Mouse (Mus musculus) right cerebral cortex, postnatal 36 days (tissue): ENCODE results near the gene Cd70.
A peak's percentile ranks its signal among the peaks of the same experiment; 100 is the strongest.

Source experiments
- DNase-seq, 2 experiments: peaks; one replicate each; pipeline ENCODE4 v3.0.0; 2022; ENCODE audit warnings: low spot score in 2 of 2, mixed read lengths in 1 of 2

Gene Cd70

GRCm38 (mm10) chr17:57148994-57149803 lies at the start of gene Cd70:
Gene Cd70 (minus strand): TSS chr17:57149777.
- no peak for DNase-seq

DNA sequence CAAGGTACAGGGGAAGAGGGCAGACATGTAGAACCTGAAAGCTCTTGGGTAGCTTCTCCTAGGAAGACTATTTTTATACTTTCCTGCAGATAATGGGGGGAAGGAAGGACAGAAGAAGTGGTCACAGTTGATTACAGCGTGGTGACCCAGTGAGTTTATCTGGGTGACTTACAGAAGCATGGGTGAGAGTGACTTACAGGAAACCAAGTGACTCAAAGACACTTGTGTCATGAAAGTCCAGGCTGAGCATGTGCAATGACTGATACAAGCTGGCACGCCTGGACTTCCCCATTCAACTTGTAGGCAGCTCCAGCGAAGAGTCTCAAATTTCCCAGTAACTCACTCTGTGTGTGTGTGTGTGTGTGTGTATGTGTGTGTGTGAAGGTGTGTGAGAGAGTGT lies 48.7 kb upstream of the Cd70 start:
- no peak for DNase-seq

DNA sequence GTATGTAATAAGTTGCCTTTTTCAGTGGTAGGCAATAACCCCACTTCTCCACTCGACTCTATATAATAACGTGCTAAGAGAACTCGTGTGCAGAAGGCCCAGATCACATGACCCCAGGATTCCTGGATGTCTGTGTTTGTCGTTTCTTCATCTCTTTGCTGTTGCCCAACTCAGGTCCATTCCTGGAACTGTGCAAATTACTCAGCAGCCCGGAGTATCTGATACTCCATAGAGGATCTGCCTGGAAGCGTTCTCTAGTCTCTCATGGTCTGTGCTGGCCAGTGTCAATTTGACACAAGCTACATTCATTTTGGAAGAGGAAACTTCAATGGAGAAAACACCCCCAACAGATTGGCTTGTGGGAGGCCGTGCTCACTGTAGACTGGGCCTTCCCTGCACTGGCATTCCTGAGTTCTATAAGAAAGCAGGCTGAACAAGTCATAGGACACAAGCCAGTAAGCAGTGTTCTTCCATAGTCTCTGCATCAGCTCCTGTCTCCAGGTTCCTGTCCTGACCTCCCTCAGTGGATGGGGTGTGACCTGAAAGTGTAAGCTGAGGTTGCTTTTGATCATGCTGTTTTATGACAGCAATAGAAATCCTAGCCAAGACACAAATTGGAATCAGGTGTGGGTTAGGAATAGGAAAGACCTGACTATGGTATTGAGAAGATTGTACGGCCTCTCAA lies 45.9 kb upstream of the Cd70 start:
- DNase-seq: no peak

DNA sequence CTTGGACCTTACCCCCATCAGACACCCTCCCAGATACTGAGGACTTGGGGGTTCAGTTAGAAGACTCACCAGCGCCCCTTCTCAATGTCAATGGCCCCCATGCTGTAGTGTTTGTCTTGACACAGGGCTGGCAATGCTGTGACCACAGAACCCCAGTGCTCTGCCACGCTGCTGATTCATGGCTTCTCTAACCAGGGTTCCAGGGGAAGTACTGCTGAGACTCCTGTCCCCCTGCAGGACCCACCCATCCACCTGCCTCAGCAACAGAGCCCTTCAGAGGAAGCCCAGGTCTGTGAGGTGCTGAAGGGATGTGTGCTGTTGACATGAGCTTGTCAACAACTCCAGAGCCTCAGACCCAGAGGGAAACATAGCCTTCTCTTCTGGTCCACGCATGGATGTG lies 45.2 kb upstream of the Cd70 start:
- no peak for DNase-seq

DNA sequence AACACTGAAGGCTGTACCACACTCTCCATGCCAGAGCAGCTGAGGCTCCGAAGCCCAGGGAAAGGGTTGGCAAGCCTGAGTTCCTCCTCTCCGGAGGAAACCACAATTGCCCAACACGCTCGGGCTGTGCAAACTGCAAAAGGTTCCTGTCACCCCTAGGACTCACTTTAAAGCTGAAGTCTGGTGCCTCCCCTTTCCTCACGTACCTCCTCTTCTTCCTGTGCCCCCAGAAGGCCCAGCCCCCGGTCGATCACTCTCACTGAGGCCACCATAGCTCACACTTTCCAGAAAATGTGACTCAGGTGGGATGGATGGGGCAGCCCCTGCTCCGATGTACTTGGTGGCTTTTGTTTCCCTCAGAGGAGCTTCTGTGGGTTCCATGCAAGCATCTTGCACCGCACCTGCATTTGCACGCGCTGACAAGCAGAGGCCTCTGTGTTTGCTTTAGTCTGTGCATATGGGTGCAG lies 44.5 kb upstream of the Cd70 start, which contains the start of gene Tnfsf14:
TSS of gene Tnfsf14 (minus strand) at position 137 of the 467 bp plus-strand sequence.
- DNase-seq: no peak

GRCm38 (mm10) chr17:57188510-57189192 lies 39.1 kb upstream of the Cd70 start:
- DNase-seq: no peak

DNA sequence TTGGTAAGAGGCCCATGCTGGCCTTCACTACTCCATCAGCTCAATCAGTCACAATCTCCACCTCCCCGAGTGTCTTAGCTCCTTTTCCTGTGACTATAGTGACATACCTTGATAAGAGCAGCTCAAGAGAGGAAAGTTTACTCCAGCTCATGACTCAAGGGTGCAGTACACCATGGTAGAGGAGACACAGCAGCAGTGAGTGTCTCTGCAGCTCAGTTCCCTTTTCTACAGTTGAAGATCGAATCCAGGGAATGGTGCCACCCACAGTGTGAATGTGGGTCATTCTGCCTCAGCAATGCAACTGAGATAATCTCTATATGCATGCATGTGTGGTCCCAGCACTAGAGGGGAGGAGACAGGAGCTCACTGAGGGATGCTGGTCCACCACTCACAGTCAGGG lies 36.1 kb upstream of the Cd70 start:
- no peak for DNase-seq

DNA sequence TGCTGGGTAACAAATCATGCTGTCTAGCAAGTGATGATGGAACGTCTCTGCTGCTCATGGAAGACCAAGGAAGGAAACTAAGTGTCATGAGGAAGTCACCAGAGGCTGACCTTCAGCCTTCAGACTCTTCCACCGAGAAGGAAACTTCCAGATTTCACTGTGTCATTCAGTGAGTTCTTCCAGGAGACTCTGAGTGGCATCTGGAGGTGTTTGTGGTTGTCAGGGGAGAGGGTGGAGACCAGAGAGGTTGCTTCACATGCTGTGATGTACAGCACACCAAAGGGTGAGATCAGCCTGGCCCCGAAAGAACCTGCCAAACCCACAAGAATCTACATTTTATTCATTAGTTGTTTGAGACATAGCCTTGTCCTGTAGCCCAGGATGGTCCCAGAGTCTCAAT lies 33.3 kb upstream of the Cd70 start:
- no peak for DNase-seq

DNA sequence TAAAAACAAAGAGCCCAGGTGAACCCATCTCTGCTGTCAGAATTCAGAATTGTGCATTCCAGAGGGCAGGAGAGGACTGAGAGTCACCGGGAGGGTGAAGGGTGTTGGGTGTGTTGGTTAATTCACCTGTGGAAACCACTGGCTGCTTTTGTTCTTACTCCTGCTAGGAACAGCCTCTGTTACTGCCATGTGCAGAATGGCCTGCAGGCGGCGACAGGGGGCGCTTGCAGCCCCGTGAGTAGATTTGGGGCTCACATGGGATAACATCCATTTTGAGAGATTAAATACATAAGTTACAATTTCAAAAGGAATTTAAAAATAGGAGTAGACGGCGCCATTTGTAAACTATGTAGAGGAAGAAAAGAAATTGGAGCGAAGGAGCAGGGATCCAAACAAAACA lies 30.8 kb upstream of the Cd70 start:
- no peak for DNase-seq

DNA sequence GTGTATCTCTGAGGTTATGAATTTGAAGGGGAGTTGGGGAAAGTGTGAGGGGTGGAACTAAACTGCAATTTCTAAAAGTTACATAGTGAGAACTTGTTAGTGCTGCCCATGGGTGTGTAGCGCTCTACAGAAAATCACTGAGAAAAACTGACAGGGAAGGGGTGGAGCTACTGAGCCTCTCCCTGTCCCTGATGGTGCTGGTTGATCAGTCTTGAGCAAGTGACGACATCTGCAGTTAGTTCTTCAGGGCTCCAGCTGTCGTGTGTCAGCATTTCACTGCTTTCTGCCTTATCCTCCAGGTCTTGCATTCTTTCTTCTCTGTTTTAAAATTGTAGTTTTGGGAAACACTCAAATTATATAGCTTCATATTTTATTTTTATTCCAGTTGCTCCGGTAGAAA lies 23.8 kb upstream of the Cd70 start:
- no peak for DNase-seq

GRCm38 (mm10) chr17:57172378-57172777 lies 22.8 kb upstream of the Cd70 start:
- DNase-seq: no peak

GRCm38 (mm10) chr17:57170616-57171260 lies 21.2 kb upstream of the Cd70 start:
- DNase-seq: no peak

DNA sequence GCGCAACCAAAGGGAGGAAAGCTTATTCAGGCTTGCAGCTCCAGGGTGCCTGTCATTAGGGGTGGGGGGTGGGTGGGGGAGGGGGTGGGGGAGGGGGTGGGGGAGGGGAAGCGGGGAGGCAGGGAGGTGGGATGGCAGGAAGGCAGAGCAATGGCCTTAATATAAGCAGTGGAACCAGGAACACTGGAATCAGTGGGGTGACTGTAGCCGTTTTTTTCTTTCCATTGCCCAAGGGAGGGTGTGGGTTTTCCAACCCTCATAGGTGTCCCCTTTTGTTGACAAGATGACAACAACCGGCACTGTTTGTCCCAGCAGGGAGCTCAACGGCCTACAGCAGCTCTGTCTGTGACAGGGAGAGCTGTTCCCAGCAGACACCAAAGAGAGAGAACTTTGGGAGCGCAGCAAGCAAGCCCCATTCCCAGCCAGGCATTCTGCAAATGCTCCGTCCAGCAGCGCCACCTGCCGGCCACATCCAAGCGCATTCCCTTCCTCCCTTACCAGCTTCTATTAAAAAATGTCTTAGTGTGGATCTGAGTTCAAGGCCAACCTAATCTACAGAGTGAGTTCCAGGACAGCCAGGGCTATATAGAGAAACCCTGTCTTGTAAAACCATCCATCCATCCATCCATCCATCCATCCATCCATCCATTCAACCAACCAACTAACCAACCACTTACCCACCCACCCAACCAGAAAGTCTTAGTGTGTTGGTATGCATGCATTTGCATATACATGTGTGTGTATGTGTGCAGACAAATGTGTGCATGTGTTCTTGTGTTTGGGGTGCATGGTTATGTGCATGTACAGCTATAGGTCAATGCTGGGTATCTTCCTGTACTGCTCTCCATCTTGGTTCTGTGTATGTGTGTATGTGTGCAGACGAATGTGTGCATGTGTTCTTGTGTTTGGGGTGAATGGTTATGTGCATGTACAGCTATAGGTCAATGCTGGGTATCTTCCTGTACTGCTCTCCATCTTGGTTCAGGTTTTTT lies 17.5 kb upstream of the Cd70 start:
- peak; percentile 50 to 75 for DNase-seq

DNA sequence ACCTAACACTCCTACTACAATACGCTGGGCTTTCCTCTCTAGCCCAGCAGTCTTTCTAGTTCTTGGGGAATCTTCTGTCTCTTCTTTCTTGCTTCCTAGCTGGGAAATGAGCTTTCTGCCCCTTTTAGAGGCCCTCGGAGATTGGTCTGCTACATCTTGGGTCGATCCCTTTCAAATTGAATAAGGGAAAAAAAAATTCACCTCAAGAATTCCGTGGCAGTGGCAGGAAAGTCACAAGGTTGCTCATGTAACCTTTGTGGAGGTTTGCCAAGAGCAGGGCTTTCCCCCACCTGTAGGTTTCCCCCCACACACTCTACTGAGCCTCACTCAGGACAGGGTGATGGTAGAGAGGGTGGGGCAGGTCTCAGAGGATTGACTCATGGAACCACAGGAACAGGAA lies 4.2 kb upstream of the Cd70 start:
- DNase-seq: no peak

DNA sequence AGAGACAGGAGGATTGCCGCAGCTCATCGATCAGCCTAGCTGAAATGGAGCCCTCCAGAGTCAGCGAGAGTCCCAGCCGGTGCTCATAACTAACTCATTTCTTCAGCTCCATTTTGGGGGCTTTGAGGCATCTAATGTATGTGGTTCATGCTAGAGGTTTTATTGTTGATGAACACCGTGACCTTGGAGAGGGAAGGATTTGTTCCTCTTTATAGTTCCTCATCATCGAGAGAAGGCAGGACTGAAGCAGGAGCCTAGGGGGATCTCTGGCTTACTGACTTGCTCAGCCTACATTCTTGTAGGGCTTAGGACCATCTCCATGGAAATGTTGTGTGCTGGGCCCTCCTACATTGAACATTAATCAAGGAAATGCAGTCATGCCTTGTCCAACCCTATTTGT lies 3.4 kb upstream of the Cd70 start:
- DNase-seq: no peak

- DNase-seq: no peak
These were observed 1.2 kb downstream of the Cd70 start for GRCm38 (mm10) chr17:57148343-57148742.

DNA sequence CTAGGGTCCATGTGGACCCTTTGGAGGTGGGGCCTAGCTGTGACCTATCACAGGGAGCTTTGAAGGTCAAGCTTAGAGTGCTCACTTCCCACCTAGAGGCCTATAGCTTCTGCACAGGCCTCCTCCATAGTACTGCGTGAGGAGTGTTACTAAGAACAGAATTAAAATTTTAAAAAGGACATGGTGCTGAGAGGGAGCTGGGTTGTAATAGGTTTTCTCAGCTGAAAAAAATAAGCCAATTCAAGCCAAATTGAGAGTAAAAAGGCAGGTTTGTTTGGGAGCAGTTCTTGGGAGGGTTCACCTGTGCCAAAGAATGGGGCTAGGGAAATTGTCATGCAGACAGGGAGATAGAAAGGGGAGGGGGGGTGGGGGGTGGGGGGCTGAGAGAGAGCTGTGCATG lies 4.5 kb downstream of the Cd70 start:
- no peak for DNase-seq

GRCm38 (mm10) chr17:57143704-57144103 lies 5.9 kb downstream of the Cd70 start:
- DNase-seq: no peak

DNA sequence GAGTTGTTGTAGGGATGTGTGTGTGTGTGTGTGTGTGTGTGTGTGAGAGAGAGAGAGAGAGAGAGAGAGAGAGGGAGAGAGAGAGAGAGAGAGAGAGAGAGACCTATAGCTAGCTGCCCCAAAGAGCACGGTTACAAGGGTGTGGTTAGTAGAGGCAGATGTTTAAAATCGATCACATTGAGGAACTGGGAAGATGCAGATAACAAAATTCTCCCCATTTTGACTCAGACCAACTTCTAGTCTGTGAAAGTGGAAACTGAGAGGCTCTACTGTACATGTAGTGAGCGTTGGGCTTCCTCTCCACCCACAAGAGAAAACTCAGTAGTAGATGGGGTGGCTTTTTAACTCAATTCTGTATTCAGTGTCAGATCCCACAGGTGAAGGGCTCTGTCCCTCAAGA lies 9.9 kb downstream of the Cd70 start:
- no peak for DNase-seq

DNA sequence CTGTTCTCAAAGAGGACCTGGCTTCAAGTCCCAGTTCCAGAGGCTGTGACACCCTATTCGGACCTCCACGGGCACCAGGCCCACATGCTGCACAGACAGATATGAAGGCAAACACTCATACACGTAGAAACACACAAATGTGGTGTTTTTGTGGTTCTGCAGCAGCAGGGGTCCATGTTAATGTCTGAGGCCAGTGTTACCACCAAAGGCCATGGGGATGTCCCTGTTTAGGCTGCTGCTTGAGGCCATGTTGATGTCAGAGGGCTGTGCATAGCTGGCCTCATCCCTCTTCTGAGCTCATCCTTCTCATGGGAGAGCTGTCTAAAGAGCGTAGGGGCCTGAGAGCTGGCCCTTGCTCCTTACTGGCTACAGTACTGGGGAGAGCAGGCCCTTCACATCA lies 10.9 kb downstream of the Cd70 start:
- no peak for DNase-seq

GRCm38 (mm10) chr17:57135635-57136034 lies 13.9 kb downstream of the Cd70 start:
- no peak for DNase-seq
